Mouse (Mus musculus): ENCODE data around the gene Utp20.
"Not testable (repeated sequence)": the region's sequence is repeated elsewhere in the genome, so short reads cannot be mapped to it uniquely, and the experiment has no call there.

Utp20 gene

GRCm38 (mm10) chr10:88826188-88826946 is at the start of gene Utp20:
Gene Utp20, minus strand, starts transcription at chr10:88826804.
- in situ Hi-C loops (cut with MboI): no loop called here

GRCm38 (mm10) chr10:88874870-88875269 is 48.3 kb upstream of the Utp20 start:
- in situ Hi-C loops (cut with MboI): no loop called here

- in situ Hi-C loops (cut with MboI): no loop called here
These were observed 39.4 kb upstream of the Utp20 start for GRCm38 (mm10) chr10:88866017-88866416.

GRCm38 (mm10) chr10:88862293-88862692 is 35.7 kb upstream of the Utp20 start:
- in situ Hi-C loops (cut with MboI): no loop called here

- in situ Hi-C loops (cut with MboI): no loop called here
These were observed 34.8 kb upstream of the Utp20 start for GRCm38 (mm10) chr10:88861416-88861815.

- in situ Hi-C loops (cut with MboI): no loop called here
These were observed 34.3 kb upstream of the Utp20 start for GRCm38 (mm10) chr10:88860911-88861310.

GRCm38 (mm10) chr10:88853326-88853725 is 26.7 kb upstream of the Utp20 start:
- in situ Hi-C loops (cut with MboI): no loop called here

GRCm38 (mm10) chr10:88849976-88850375 is 23.4 kb upstream of the Utp20 start:
- in situ Hi-C loops (cut with MboI): no loop called here

GRCm38 (mm10) chr10:88848876-88849476 is 22.4 kb upstream of the Utp20 start:
- in situ Hi-C loops (cut with MboI): no loop called here

- in situ Hi-C loops (cut with MboI): no loop called here
These were observed 7.6 kb upstream of the Utp20 start for GRCm38 (mm10) chr10:88834227-88834626.

- in situ Hi-C loops (cut with MboI): no loop called here
These were observed 1.8 kb upstream of the Utp20 start for GRCm38 (mm10) chr10:88828361-88828760.

GRCm38 (mm10) chr10:88827596-88827995 is 992 bp upstream of the Utp20 start:
- in situ Hi-C loops (cut with MboI): no loop called here

GRCm38 (mm10) chr10:88826947-88827306 is 323 bp upstream of the Utp20 start:
- in situ Hi-C loops (cut with MboI): not testable (repeated sequence)

GRCm38 (mm10) chr10:88817335-88817734 is 9.3 kb downstream of the Utp20 start:
- in situ Hi-C loops (cut with MboI): no loop called here

GRCm38 (mm10) chr10:88815256-88815655 is 11.3 kb downstream of the Utp20 start:
- in situ Hi-C loops (cut with MboI): no loop called here

- in situ Hi-C loops (cut with MboI): no loop called here
These were observed 14.9 kb downstream of the Utp20 start for GRCm38 (mm10) chr10:88811704-88812103.

GRCm38 (mm10) chr10:88802236-88802635 is 24.4 kb downstream of the Utp20 start:
- in situ Hi-C loops (cut with MboI): no loop called here

GRCm38 (mm10) chr10:88799381-88799780 is 27.2 kb downstream of the Utp20 start:
- in situ Hi-C loops (cut with MboI): no loop called here

GRCm38 (mm10) chr10:88797452-88797851 is 29.2 kb downstream of the Utp20 start:
- in situ Hi-C loops (cut with MboI): no loop called here

- in situ Hi-C loops (cut with MboI): no loop called here
These were observed 29.7 kb downstream of the Utp20 start for GRCm38 (mm10) chr10:88796939-88797338.

GRCm38 (mm10) chr10:88795226-88795625 is 31.4 kb downstream of the Utp20 start:
- in situ Hi-C loops (cut with MboI): no loop called here

- in situ Hi-C loops (cut with MboI): no loop called here
These were observed 32.0 kb downstream of the Utp20 start for GRCm38 (mm10) chr10:88794606-88795005.

GRCm38 (mm10) chr10:88793671-88794070 is 32.9 kb downstream of the Utp20 start:
- in situ Hi-C loops (cut with MboI): no loop called here

- in situ Hi-C loops (cut with MboI): no loop called here
These were observed 42.1 kb downstream of the Utp20 start for GRCm38 (mm10) chr10:88784513-88784931.
